Mouse (Mus musculus): ENCODE data around the gene Necab2.
A peak's percentile ranks its signal among the peaks of the same experiment; 100 is the strongest.

The Necab2 gene

GRCm38 (mm10) chr8:119459724-119460123 lies 13.2 kb downstream of the Necab2 start:
- no peak for DNase-seq

- DNase-seq, result peak; percentile 42
Measured at GRCm38 (mm10) chr8:119461356-119461755, 14.8 kb downstream of the Necab2 start.

- no peak for DNase-seq
Measured at GRCm38 (mm10) chr8:119463709-119464108, 17.2 kb downstream of the Necab2 start.

- peak; percentile 68 for DNase-seq
Measured at GRCm38 (mm10) chr8:119466105-119466504, 19.6 kb downstream of the Necab2 start.

GRCm38 (mm10) chr8:119466794-119467193 lies 20.3 kb downstream of the Necab2 start:
- no peak for DNase-seq

- no peak for DNase-seq
Measured at GRCm38 (mm10) chr8:119468091-119468490, 21.6 kb downstream of the Necab2 start.

- DNase-seq, result no peak
Measured at GRCm38 (mm10) chr8:119478684-119479083, 32.2 kb downstream of the Necab2 start.

- no peak for DNase-seq
Measured at GRCm38 (mm10) chr8:119484145-119484896, 37.8 kb downstream of the Necab2 start.

- DNase-seq, result no peak
Measured at GRCm38 (mm10) chr8:119487093-119487492, 40.6 kb downstream of the Necab2 start.

GRCm38 (mm10) chr8:119496848-119497247 lies 50.3 kb downstream of the Necab2 start:
- DNase-seq, result no peak

GRCm38 (mm10) chr8:119499836-119500235 lies 53.3 kb downstream of the Necab2 start:
- DNase-seq, result no peak

- DNase-seq, result no peak
Measured at GRCm38 (mm10) chr8:119501598-119501997, 55.1 kb downstream of the Necab2 start, which contains the start of gene Slc38a8. Slc38a8 (minus strand) TSS chr8:119501698.

- DNase-seq, result no peak
Measured at GRCm38 (mm10) chr8:119502111-119502510, 55.6 kb downstream of the Necab2 start.

- DNase-seq, result no peak
Measured at GRCm38 (mm10) chr8:119503191-119503767, 56.8 kb downstream of the Necab2 start.

GRCm38 (mm10) chr8:119505488-119505887 lies 59.0 kb downstream of the Necab2 start:
- DNase-seq, result no peak

GRCm38 (mm10) chr8:119506106-119506505 lies 59.6 kb downstream of the Necab2 start:
- no peak for DNase-seq

GRCm38 (mm10) chr8:119510471-119510870 lies 64.0 kb downstream of the Necab2 start:
- DNase-seq, result no peak

- DNase-seq, result no peak
Measured at GRCm38 (mm10) chr8:119511722-119512121, 65.2 kb downstream of the Necab2 start.

GRCm38 (mm10) chr8:119513405-119513804 lies 66.9 kb downstream of the Necab2 start:
- DNase-seq, result no peak

- no peak for DNase-seq
Measured at GRCm38 (mm10) chr8:119514940-119515339, 68.4 kb downstream of the Necab2 start.

GRCm38 (mm10) chr8:119515767-119516166 lies 69.2 kb downstream of the Necab2 start:
- DNase-seq, result no peak

GRCm38 (mm10) chr8:119516674-119517073 lies 70.2 kb downstream of the Necab2 start:
- DNase-seq, result no peak

- DNase-seq, result no peak
Measured at GRCm38 (mm10) chr8:119520102-119520501, 73.6 kb downstream of the Necab2 start.
